Mouse (Mus musculus) ES-Bruce4 (cell line): ENCODE data around the gene Arl13b.
A peak's percentile ranks its signal among the peaks of the same experiment; 100 is the strongest.

ENCODE experiments used
- CTCF ChIP-seq: IDR thresholded peaks from one replicate; pipeline ENCODE4 v1.8.1; 2011; ENCODE audit warnings: low read depth, low read length
- EP300 ChIP-seq: IDR thresholded peaks from 2 replicates; pipeline ENCODE4 v1.6.1; 2011; ENCODE audit warnings: low read depth, low read length; ENCODE audit not compliant: insufficient read depth
- POLR2A ChIP-seq: IDR thresholded peaks from one replicate; pipeline ENCODE4 v1.8.1; 2011; ENCODE audit warnings: low read length; ENCODE audit not compliant: insufficient read depth

DNA sequence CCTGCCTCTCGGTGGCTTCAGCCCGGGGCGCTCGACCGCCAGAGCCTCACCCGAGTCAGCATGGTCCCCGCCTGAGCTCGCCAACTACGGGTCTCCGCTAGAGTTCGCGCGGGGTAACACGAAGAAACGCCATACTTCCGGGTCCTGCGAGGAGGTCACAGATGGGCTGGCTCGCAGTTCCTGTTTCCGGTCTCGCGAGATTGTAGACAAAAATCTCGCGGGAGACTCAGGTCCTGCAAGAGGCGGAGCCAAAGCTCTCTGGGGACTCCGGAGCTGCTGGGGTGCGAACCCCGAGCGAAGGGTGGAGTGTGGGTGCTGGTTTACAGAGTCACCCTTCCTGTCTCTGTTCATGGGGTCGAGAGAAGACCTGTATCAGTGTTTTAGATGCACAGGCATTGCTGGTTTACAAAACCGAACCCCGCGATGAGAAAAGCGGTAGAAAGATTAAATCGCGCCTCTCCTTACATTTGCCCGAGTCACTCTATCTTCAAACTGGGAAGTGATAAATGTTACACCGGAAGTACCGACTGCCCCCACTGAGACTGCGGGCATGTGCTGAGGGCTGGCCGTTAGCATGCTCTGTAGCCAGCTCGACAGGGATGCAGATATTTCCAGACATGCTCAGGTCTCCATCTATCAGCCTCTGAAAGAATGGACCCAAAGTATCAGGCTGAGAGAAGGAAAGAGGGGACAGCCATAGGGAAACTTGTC is 60.1 kb downstream of the Arl13b start, which contains the start of gene Nsun3:
- TF ChIP-seq CTCF (no peak), POLR2A (peak; percentile 89), EP300 (peak; percentile 44; the same call in 1 of the 2 replicates)
